Mouse (Mus musculus): Measurements from ENCODE around the gene Cish.
"Not testable (repeated sequence)": the region's sequence is repeated elsewhere in the genome, so short reads cannot be mapped to it uniquely, and the experiment has no call there.

Gene Cish

GRCm38 (mm10) chr9:107298059-107298780, 2.4 kb downstream of the Cish start:
- DNase-seq (ENCODE audit: low spot score in 2 of 2), result no peak

GRCm38 (mm10) chr9:107298876-107299275, 3.0 kb downstream of the Cish start:
- DNase-seq (ENCODE audit: low spot score in 2 of 2), result no peak

GRCm38 (mm10) chr9:107299783-107300182, 4.0 kb downstream of the Cish start:
- DNase-seq (ENCODE audit: low spot score in 2 of 2), result no peak

GRCm38 (mm10) chr9:107300224-107300973, 4.6 kb downstream of the Cish start:
- DNase-seq (ENCODE audit: low spot score in 2 of 2), result no peak

GRCm38 (mm10) chr9:107301554-107302331, 5.9 kb downstream of the Cish start:
- DNase-seq (ENCODE audit: low spot score in 2 of 2), result no peak

- DNase-seq (ENCODE audit: low spot score in 2 of 2), result no peak
These were observed 6.8 kb downstream of the Cish start for GRCm38 (mm10) chr9:107302592-107302991.

- DNase-seq (ENCODE audit: low spot score in 2 of 2), result no peak
These were observed 7.4 kb downstream of the Cish start for GRCm38 (mm10) chr9:107303121-107303820.

- DNase-seq (ENCODE audit: low spot score in 2 of 2), result no peak
These were observed 8.1 kb downstream of the Cish start for GRCm38 (mm10) chr9:107303900-107304299.

- DNase-seq (ENCODE audit: low spot score in 2 of 2), result no peak
These were observed 8.6 kb downstream of the Cish start for GRCm38 (mm10) chr9:107304383-107304782.

GRCm38 (mm10) chr9:107305012-107305411, 9.2 kb downstream of the Cish start:
- no peak for DNase-seq (ENCODE audit: low spot score in 2 of 2)

- DNase-seq (ENCODE audit: low spot score in 2 of 2), result no peak
These were observed 10.0 kb downstream of the Cish start for GRCm38 (mm10) chr9:107305601-107306542.

- DNase-seq (ENCODE audit: low spot score in 2 of 2), result not testable (repeated sequence)
These were observed 10.8 kb downstream of the Cish start for GRCm38 (mm10) chr9:107306673-107307072.

- DNase-seq (ENCODE audit: low spot score in 2 of 2), result peak; percentile 54 to 59
These were observed 11.5 kb downstream of the Cish start for GRCm38 (mm10) chr9:107307099-107307872.

- peak in 1 of 2 experiments; percentile 72 for DNase-seq (ENCODE audit: low spot score in 2 of 2)
These were observed 12.1 kb downstream of the Cish start for GRCm38 (mm10) chr9:107307886-107308285.

GRCm38 (mm10) chr9:107308346-107309000, 12.6 kb downstream of the Cish start:
- DNase-seq (ENCODE audit: low spot score in 2 of 2), result no peak

GRCm38 (mm10) chr9:107309171-107309570, 13.3 kb downstream of the Cish start:
- DNase-seq (ENCODE audit: low spot score in 2 of 2), result no peak

- no peak for DNase-seq (ENCODE audit: low spot score in 2 of 2)
These were observed 13.8 kb downstream of the Cish start for GRCm38 (mm10) chr9:107309600-107309999.

GRCm38 (mm10) chr9:107312811-107313584, 17.2 kb downstream of the Cish start:
- peak; percentile 70 for DNase-seq (ENCODE audit: low spot score in 2 of 2)
